Mouse (Mus musculus) C2C12 (cell line): ENCODE results near the gene Lhx2. TPM values are rescaled to one million over a fixed set of nuclear protein-coding genes. Genes with fewer than 3 reads are reported as not detected.

Experiments used
- H3K27me3 ChIP-seq: one replicate; pipeline ENCODE4 v1.6.1; 2011; ENCODE audit not compliant: control insufficient read depth, insufficient read depth, insufficient read length
- H3K36me3 ChIP-seq: one replicate; pipeline ENCODE4 v1.6.1; 2011; ENCODE audit not compliant: control insufficient read depth, insufficient read depth
- H3K4me3 ChIP-seq: one replicate; pipeline ENCODE4 v1.5.1; 2011; ENCODE audit warnings: mild to moderate bottlenecking, control low read depth; ENCODE audit not compliant: poor library complexity, insufficient read depth, severe bottlenecking
- H3K79me2 ChIP-seq: one replicate; pipeline ENCODE4 v1.6.1; 2011; ENCODE audit not compliant: control insufficient read depth, insufficient read depth
- H3K79me3 ChIP-seq: one replicate; pipeline ENCODE4 v1.6.1; 2011; ENCODE audit warnings: low read depth, control low read depth
- H3ac ChIP-seq: one replicate; pipeline ENCODE3; 2011; ENCODE audit warnings: low read depth; ENCODE audit not compliant: control insufficient read depth, insufficient read length
- CEBPB ChIP-seq: IDR thresholded peaks from one replicate; pipeline ENCODE4 v1.6.1; 2011; ENCODE audit warnings: low read depth, mild to moderate bottlenecking, control low read depth, moderate library complexity
- CTCF ChIP-seq: IDR thresholded peaks from one replicate; pipeline ENCODE4 v1.5.1; 2011; ENCODE audit not compliant: control insufficient read depth, insufficient read depth, insufficient read length
- FOSL1 ChIP-seq: IDR thresholded peaks from one replicate; pipeline ENCODE4 v1.8.0; 2011; ENCODE audit warnings: mild to moderate bottlenecking, low read length; ENCODE audit not compliant: poor library complexity, insufficient read depth, severe bottlenecking
- MAX ChIP-seq: IDR thresholded peaks from one replicate; pipeline ENCODE4 v1.6.1; 2011; ENCODE audit warnings: mild to moderate bottlenecking, control low read depth
- MYOD1 ChIP-seq: IDR thresholded peaks from one replicate; pipeline ENCODE4 v1.6.1; 2011; ENCODE audit warnings: low read depth; ENCODE audit not compliant: control insufficient read depth, insufficient read length
- MYOG ChIP-seq: IDR thresholded peaks from one replicate; pipeline ENCODE4 v1.6.1; 2011; ENCODE audit not compliant: control insufficient read depth, insufficient read length; ENCODE audit errors: extremely low read depth
- USF1 ChIP-seq: IDR thresholded peaks from one replicate; pipeline ENCODE4 v1.6.1; 2011; ENCODE audit warnings: low read depth, mild to moderate bottlenecking, control low read depth, moderate library complexity
- polyA plus RNA-seq: library from polyadenylated mRNA; unstranded; fragments of >200 nt; fragmentation: generic; extraction: Trizol; gene quantifications from one replicate; pipeline ENCODE4 v1.2.1, GENCODE M21; 2012; ENCODE audit warnings: missing spikeins

Gene Lhx2
- polyA plus RNA-seq, 1 experiment, result 2.8 TPM

- H3ac ChIP-seq, result no peak overlapping the region
- no peaks in the 10 kb centered on the region for H3K36me3 ChIP-seq
- peaks cover 4% of the 10 kb centered on the region for H3K27me3 ChIP-seq
- no peaks in the 10 kb centered on the region for H3K79me2 ChIP-seq
- TF ChIP-seq CTCF (no peak), FOSL1 (no peak), MYOG (no peak), MAX (no peak)
- no peaks in the 10 kb centered on the region for H3K79me3 ChIP-seq
- H3K4me3 ChIP-seq, result no peak overlapping the region
Measured at GRCm38 (mm10) chr2:38397882-38398281, 58.8 kb downstream of the Lhx2 start.

- H3ac ChIP-seq, result no peak overlapping the region
Measured at GRCm38 (mm10) chr2:38402611-38403010, 63.5 kb downstream of the Lhx2 start.

GRCm38 (mm10) chr2:38403231-38403630 is 64.2 kb downstream of the Lhx2 start:
- H3K79me2 ChIP-seq, result no peaks in the 10 kb centered on the region
- no peaks in the 10 kb centered on the region for H3K36me3 ChIP-seq
- H3K4me3 ChIP-seq, result no peak overlapping the region
- H3K27me3 ChIP-seq, result peaks cover 25% of the 10 kb centered on the region
- no peaks in the 10 kb centered on the region for H3K79me3 ChIP-seq
- no peak overlapping the region for H3ac ChIP-seq
- TF ChIP-seq MAX, result no peak
- TF ChIP-seq FOSL1, result no peak
- no peak for TF ChIP-seq MYOG
- TF ChIP-seq MYOD1, result no peak
- no peak for TF ChIP-seq CEBPB
- TF ChIP-seq CTCF, result no peak
- no peak for TF ChIP-seq USF1

More at GRCm38 (mm10) chr2:38402611-38403010, 63.5 kb downstream of the Lhx2 start:
- Histone ChIP-seq H3K79me2 (no peaks in the 10 kb centered on the region), H3K79me3 (no peaks in the 10 kb centered on the region), H3K36me3 (no peaks in the 10 kb centered on the region), H3K4me3 (no peak overlapping the region), H3K27me3 (peaks cover 21% of the 10 kb centered on the region)
- TF ChIP-seq FOSL1, result no peak
- TF ChIP-seq MAX, result no peak
- TF ChIP-seq CEBPB, result no peak
- no peak for TF ChIP-seq USF1
- no peak for TF ChIP-seq MYOD1
- no peak for TF ChIP-seq MYOG
- no peak for TF ChIP-seq CTCF

- Histone ChIP-seq H3ac (no peak overlapping the region), H3K4me3 (no peak overlapping the region), H3K27me3 (peaks cover 25% of the 10 kb centered on the region), H3K36me3 (no peaks in the 10 kb centered on the region), H3K79me3 (no peaks in the 10 kb centered on the region), H3K79me2 (no peaks in the 10 kb centered on the region)
- TF ChIP-seq CTCF, result no peak
- no peak for TF ChIP-seq MYOD1
- TF ChIP-seq USF1, result no peak
- TF ChIP-seq FOSL1, result no peak
- TF ChIP-seq MAX, result no peak
- no peak for TF ChIP-seq MYOG
Measured at GRCm38 (mm10) chr2:38404007-38404596, 65.0 kb downstream of the Lhx2 start.

GRCm38 (mm10) chr2:38405356-38405755 is 66.3 kb downstream of the Lhx2 start:
- Histone ChIP-seq H3K27me3 (peaks cover 25% of the 10 kb centered on the region), H3K4me3 (no peak overlapping the region), H3K79me3 (no peaks in the 10 kb centered on the region), H3K36me3 (no peaks in the 10 kb centered on the region), H3ac (no peak overlapping the region), H3K79me2 (no peaks in the 10 kb centered on the region)
- no peak for TF ChIP-seq CEBPB
- TF ChIP-seq USF1, result no peak
- no peak for TF ChIP-seq MYOD1
- no peak for TF ChIP-seq FOSL1
- no peak for TF ChIP-seq MAX
- TF ChIP-seq MYOG, result no peak
- TF ChIP-seq CTCF, result no peak

- Histone ChIP-seq H3K79me2 (no peaks in the 10 kb centered on the region), H3K4me3 (no peak overlapping the region), H3K79me3 (no peaks in the 10 kb centered on the region), H3K36me3 (no peaks in the 10 kb centered on the region), H3K27me3 (peaks cover 30% of the 10 kb centered on the region), H3ac (no peak overlapping the region)
- TF ChIP-seq MYOG, result no peak
- TF ChIP-seq MYOD1, result peak; percentile 15
Measured at GRCm38 (mm10) chr2:38409309-38409708, 70.2 kb downstream of the Lhx2 start.
